Mouse (Mus musculus): ENCODE measurements at regions not wholly inside any gene's neighbourhood (a gene's known extent, or its start where the extent isn't known, plus 50 kb on each side); places are given as distances from the start of the nearest gene placed in this dataset.

DNA sequence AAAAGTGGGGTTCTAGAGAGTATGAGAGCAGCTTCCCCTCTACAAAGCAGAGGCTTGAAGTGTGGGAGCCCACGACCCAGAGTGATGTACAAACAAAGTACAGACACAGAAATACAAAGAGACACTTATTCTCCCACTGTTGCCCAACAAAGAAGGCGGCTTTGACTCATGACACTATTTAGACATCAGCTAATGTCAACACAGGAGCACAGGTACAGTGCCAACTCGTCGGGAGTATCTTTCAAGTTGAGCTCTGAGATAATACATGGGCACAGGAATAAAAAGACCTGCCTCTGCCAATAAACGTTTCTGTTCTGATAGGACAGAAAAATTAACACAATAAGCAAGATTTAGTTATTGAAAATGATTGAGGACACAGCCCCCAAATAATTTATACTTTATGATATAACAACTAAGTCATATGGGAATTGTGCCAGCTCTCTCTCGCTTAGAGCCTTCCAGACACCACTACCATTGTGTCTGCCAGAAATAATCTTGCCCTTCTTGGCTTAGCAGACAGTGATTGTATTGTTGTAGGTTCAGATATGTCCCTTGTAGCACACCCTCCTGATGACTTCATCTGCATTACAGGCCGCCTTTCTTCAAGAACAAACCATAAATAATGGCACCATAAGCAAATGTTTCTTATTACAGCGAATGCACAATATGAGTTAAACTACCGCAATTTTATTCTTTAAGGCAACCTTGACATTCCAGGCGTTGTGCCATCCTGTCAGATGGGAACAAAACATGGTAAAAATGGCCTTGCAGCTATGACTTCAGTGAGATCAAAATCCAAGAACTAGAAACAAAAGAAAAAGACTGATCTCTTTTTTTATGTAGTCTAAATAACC, 561.1 kb downstream of the Adgrl2 start:
- no peak for DNase-seq (ENCODE audit: low spot score in 2 of 2)

DNA sequence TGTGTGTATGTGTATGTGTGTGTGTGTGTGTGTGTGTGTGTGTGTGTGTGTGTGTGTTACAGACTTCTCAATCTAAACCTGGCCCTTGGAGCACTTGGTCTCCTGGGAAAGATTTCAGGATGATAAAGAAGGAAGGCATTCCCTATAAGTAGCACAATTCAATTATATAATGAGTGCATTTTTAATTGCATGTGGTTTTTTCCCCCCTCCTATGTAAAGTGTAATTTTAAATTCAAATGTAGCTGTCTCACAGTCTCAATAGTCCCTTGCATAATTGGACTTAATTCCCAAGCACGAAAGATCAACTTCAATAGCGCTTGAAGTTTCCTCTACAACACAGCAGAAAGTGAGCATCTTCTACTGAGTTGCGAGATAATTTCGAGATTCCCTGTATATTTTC, 566.3 kb downstream of the Adgrl2 start:
- DNase-seq (ENCODE audit: low spot score in 2 of 2), result no peak

- no peak for DNase-seq (ENCODE audit: low spot score in 2 of 2)
These were observed 567.0 kb downstream of the Adgrl2 start for GRCm38 (mm10) chr3:148423383-148423782.

DNA sequence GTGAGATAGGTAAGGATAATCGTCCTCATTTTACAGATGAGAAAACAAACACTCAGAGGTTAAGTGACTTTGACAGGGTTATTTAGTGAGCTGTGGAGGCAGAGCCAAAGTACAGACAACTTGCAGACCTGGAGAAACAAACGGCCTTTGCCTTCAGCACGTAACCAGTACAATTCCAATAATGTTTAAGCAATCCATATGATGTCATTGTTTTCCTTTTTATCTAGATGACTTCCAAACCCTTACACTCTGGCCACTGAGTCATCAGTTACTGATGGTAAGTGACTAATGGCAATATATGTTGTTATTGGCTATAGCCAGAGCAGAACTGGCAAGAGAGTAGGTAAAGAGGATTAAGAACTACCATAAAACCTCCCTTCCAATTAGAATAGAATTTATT, 567.6 kb downstream of the Adgrl2 start:
- no peak for DNase-seq (ENCODE audit: low spot score in 2 of 2)

- no peak for DNase-seq (ENCODE audit: low spot score in 2 of 2)
These were observed 568.1 kb downstream of the Adgrl2 start for GRCm38 (mm10) chr3:148422205-148422604.

- DNase-seq (ENCODE audit: low spot score in 2 of 2), result no peak
These were observed 570.1 kb downstream of the Adgrl2 start for GRCm38 (mm10) chr3:148420303-148420702.

GRCm38 (mm10) chr3:148419462-148420074, 570.8 kb downstream of the Adgrl2 start:
- no peak for DNase-seq (ENCODE audit: low spot score in 2 of 2)

DNA sequence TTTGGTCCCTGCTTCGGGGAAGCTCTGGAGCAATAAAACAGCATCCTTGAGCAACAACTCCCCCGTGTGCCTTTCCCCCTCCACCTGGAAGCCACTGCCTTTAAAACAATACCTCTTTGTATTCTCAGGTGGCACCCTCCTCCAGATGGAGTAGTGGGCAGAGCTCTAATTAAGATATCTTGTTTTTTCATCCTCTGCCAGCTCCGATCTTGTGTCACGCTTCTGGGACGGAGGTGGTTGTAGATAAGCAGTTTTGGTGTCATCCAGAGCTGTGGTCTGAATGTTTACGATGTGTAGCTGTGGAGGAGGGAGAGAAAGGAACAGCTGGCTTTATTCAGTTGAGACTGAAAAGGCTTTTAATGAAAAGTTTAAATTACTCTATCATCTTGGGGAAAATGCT, 572.3 kb downstream of the Adgrl2 start:
- DNase-seq (ENCODE audit: low spot score in 2 of 2), result no peak

DNA sequence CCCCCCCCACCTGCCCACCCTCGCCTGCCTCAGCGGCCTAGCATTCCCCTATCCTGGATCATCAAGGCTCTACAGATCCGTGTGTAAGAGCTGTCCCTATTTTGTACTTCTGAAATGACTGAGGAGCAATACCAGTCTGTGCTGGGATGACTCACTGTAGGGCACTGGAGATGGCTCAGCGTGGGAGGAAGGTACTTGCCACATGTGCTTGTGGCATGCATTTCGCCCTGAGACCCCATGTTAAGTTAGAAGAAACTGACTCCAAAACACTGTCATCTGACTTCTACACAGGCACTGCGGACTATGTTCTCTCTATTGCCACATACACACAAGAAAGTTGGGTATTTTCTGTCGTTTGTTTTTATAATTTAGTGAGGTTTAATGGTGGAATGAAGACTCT, 574.9 kb downstream of the Adgrl2 start:
- no peak for DNase-seq (ENCODE audit: low spot score in 2 of 2)

DNA sequence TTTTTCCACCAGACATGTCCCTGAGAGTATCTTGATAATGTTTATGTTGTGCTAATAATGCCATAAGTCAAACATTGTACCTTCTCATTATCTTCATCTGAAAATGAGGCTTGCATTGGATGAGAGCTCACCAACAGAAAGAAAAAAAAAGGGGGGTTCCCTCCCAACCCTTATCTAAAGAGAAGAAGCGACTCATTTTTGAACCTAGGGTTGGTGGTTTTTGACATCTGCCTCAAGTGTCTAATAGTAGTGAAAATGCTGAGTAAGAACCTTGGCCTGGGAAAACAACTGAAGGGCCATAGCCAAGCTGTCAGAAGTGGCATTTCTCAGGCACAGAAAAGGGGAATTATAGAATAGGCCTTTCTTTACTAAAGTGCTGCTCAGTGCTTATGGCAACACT, 577.3 kb downstream of the Adgrl2 start:
- no peak for DNase-seq (ENCODE audit: low spot score in 2 of 2)

- DNase-seq (ENCODE audit: low spot score in 2 of 2), result no peak
These were observed 578.2 kb downstream of the Adgrl2 start for GRCm38 (mm10) chr3:148412191-148412590.

DNA sequence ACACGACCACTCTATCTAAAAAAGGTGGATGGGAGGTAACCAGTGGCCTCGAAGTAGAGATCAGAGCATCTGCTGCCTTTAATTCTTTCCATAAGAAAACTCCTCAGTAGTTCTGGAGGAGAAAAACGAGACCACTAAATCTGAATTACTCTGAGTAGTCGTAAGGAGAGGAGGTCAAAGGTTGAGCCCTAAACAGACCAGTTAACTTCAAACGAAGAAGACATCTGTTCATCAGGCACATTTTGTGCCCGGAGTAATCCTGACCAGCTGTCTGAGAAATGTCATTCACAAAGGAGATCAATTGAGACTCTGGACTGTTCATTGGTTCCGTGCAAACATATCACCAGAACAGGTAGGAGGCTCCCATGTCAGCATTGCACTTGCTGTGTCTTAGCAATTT, 592.0 kb downstream of the Adgrl2 start:
- no peak for DNase-seq (ENCODE audit: low spot score in 2 of 2)

DNA sequence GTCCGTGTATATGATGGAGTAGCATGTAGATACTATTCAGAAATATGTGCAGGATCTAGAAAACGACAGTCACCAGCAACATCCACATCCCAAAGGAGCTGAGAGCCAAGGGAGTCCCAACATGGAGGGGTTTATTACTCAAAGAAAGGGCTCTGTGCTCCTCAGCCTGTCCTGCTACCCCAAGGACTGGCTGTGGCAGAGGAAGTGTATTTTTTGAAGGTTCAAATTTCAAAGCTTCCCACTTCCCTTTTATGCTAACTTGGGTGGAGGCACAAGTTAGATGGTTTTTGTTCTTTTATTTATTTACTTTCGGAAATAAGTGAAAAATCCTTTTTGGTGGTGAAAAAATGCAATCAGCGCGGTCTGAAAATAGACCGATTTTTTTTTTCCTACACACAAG, 602.8 kb downstream of the Adgrl2 start:
- DNase-seq (ENCODE audit: low spot score in 2 of 2), result no peak

DNA sequence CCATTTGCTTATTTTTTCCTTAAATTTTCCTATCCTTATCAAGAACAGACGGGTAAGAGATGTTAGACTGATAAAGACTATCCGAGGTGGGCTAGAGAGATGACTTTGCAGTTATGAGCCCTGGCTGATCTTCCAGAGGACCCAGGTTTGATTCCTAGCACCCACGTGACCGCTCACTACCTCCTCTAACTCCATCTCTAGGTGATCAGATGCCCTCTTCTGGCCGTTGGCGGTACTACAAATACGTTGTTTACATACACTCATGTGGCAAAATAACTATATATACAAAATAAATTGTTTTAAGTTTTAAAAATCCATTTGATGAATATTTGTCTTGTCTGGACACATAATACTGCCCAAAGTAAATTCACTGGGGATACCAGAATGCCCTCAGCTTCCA, 604.6 kb downstream of the Adgrl2 start:
- DNase-seq (ENCODE audit: low spot score in 2 of 2), result no peak

- DNase-seq (ENCODE audit: low spot score in 2 of 2), result no peak
These were observed 609.3 kb downstream of the Adgrl2 start for GRCm38 (mm10) chr3:148381057-148381456.

DNA sequence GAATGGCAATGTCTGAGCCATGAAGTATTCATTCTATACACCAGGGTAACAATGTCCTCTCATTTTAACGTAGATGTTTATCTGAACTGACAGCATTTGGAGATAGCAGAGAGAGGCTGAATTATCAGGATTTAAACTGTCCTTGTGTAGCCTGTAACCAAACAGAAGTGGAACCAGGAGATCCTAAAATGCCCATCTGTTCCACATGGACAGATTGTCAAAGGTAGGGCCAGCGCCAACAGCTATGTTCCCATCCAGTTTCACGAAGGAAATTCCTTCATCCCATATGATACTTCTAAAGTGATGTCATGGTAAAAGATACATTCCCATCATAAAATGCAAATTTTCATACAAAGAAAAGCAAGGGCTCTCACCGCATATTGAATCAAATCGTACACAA, 627.0 kb downstream of the Adgrl2 start:
- no peak for DNase-seq (ENCODE audit: low spot score in 2 of 2)

DNA sequence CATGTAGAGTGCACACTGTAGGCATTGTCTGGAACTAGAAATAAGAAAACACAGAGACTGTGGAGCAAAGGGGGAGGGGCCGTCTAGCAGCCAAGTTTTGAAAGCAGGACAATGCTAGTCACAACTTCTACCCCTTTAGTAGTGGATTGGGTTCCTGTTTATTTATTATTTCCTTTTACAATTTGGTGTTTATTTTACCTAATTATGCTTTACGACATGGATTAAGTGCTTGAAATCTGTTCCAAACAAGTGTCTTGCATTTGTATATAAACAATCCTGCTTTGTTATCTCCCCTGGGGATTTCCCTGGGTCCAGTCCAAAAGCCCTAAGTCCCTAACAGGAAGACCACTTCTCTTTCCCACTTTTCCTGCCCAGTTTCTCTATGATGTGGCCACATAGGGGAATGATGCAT, 627.9 kb downstream of the Adgrl2 start:
- no peak for DNase-seq (ENCODE audit: low spot score in 2 of 2)

DNA sequence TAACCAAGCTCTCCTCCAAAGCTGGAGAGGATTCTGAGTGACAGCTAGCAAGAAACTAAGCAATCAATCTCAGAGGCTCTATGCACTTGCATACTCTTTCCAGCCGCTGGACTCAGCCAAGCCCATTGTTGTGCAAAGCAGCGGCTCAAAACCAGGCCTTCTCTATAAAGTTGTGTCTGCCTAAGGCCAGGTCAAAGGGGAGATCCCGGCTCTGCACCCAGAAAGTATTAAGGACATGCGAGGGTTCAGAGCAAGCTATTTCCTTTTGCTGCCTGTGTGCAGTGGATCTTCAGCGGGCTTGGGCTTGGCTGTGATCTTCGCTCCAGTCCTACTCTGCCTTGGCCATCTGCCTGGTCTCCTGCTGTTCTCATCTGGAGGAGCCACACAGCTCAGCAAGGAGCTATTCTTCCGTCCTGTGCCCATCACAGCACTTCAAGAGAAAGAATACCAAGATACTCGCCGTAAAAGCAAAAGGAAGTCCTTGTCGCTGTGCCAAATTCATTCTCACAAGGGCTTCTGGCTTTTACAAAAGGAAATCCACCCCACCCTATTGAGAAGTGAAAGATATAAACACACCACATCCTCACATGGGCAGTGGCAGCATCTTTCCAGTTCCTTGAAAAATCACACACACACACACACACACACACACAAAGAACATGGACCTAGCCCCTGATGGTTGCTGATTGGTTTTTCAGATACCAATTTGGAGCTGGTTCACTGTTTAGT, 646.6 kb downstream of the Adgrl2 start:
- DNase-seq (ENCODE audit: low spot score in 2 of 2), result peak; percentile 26 to 54

- no peak for DNase-seq (ENCODE audit: low spot score in 2 of 2)
These were observed 647.1 kb downstream of the Adgrl2 start for GRCm38 (mm10) chr3:148343256-148343632.

DNA sequence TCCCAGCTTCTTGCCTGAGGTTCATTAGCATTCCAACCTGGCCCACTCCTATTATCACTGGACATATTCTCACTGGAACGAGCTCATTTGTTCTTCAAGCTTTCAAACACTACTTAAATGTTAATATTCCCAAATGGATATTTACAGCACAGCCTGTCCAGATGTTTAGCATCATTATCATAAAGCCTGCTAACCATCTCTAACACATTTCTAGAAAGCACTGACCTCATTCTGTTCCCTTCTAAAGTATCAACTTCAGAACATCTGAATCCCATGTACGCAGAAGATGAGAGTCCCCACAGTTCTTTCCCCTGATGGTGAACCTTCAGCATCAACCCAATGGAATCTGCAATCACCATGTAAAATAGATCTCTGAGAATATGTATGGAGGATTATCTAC, 651.1 kb downstream of the Adgrl2 start:
- no peak for DNase-seq (ENCODE audit: low spot score in 2 of 2)

- DNase-seq (ENCODE audit: low spot score in 2 of 2), result no peak
These were observed 653.7 kb downstream of the Adgrl2 start for GRCm38 (mm10) chr3:148336640-148337039.

DNA sequence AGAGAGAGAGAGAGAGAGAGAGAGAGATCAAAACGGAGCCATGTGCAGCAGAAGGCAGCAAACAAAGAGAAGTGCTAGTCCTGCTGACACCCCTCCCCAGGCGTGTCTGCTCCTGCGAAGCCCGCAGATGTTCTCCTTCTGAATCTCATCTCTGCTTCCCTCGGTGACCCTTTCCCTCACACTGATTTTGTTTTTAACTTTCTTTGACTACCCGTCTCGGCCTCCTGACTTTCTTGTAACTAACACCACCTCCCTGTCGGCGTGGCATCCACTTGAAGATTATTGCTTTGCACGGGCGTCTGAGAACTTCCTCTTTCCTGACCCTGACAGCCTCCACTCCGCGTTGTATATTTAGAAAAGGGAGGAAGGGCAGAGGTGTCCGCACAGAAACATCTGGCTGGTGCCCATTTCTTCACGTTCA, 654.3 kb downstream of the Adgrl2 start:
- DNase-seq (ENCODE audit: low spot score in 2 of 2), result no peak

- no peak for DNase-seq (ENCODE audit: low spot score in 2 of 2)
These were observed 654.7 kb downstream of the Adgrl2 start for GRCm38 (mm10) chr3:148335654-148336053.

All from urinary bladder, postnatal 36 days (tissue).